Mouse (Mus musculus): ENCODE data around the gene Wdtc1. TPM values are rescaled to one million over a fixed set of nuclear protein-coding genes. Genes with fewer than 3 reads are reported as not detected.

The Wdtc1 gene
- polyA plus RNA-seq, 1 experiment from 2014 or later = 14.5 TPM

GRCm38 (mm10) chr4:133263756-133264155 lies 89.5 kb downstream of the Wdtc1 start:
- Histone ChIP-seq H3K4me3 (ENCODE audit: low read depth, low read length) (no peak overlapping the region), H3K4me1 (replicated peaks; ENCODE audit: control insufficient read depth, insufficient read depth, low read length) (peaks cover 5% of the 10 kb centered on the region; the same call in 1 of the 2 replicates), H3K27me3 (replicated peaks; ENCODE audit: control insufficient read depth, insufficient read depth, low read length) (peaks cover under 1% of the 10 kb centered on the region; the same call in 1 of the 2 replicates), H3K9ac (ENCODE audit: low read depth, low read length) (no peak overlapping the region), H3K27ac (ENCODE audit: low read depth, low read length) (no peak overlapping the region), H3K4me2 (no peak overlapping the region), H3K36me3 (ENCODE audit: control insufficient read depth, insufficient read depth, low read length) (peaks cover 36% of the 10 kb centered on the region), H3K9me3 (ENCODE audit: control insufficient read depth, low read length) (no peaks in the 10 kb centered on the region)
- ATAC-seq (replicated peaks; ENCODE audit: low FRiP score) = no peak
- DNase-seq (ENCODE audit: low spot score) = no peak
- 80% methylated on average over 5 of the region's 5 CpGs for WGBS

- Histone ChIP-seq H3K4me1 (replicated peaks; ENCODE audit: control insufficient read depth, insufficient read depth, low read length) (peaks cover 5% of the 10 kb centered on the region; the same call in 1 of the 2 replicates), H3K4me2 (no peak within 1 kb of the TSS), H3K36me3 (ENCODE audit: control insufficient read depth, insufficient read depth, low read length) (peaks cover 28% of the 10 kb centered on the region), H3K9me3 (ENCODE audit: control insufficient read depth, low read length) (no peaks in the 10 kb centered on the region), H3K9ac (ENCODE audit: low read depth, low read length) (no peak within 1 kb of the TSS), H3K27ac (ENCODE audit: low read depth, low read length) (no peak within 1 kb of the TSS), H3K4me3 (ENCODE audit: low read depth, low read length) (no peak within 1 kb of the TSS), H3K27me3 (replicated peaks; ENCODE audit: control insufficient read depth, insufficient read depth, low read length) (peaks cover 4% of the 10 kb centered on the region)
- ATAC-seq (replicated peaks; ENCODE audit: low FRiP score) = no peak
- 32% methylated on average over 7 of the region's 7 CpGs for WGBS
- DNase-seq (ENCODE audit: low spot score) = no peak
Measured at GRCm38 (mm10) chr4:133262882-133263281, 90.4 kb downstream of the Wdtc1 start, which contains the start of gene Sytl1. TSS of gene Sytl1 (minus strand) at chr4:133263113.

- Histone ChIP-seq H3K36me3 (ENCODE audit: control insufficient read depth, insufficient read depth, low read length) (peaks cover 23% of the 10 kb centered on the region), H3K4me2 (no peak overlapping the region), H3K27ac (ENCODE audit: low read depth, low read length) (no peak overlapping the region), H3K9ac (ENCODE audit: low read depth, low read length) (no peak overlapping the region), H3K4me1 (replicated peaks; ENCODE audit: control insufficient read depth, insufficient read depth, low read length) (peaks cover 5% of the 10 kb centered on the region; the same call in 1 of the 2 replicates), H3K27me3 (replicated peaks; ENCODE audit: control insufficient read depth, insufficient read depth, low read length) (peaks cover 9% of the 10 kb centered on the region), H3K4me3 (ENCODE audit: low read depth, low read length) (no peak overlapping the region), H3K9me3 (ENCODE audit: control insufficient read depth, low read length) (no peaks in the 10 kb centered on the region)
- DNase-seq (ENCODE audit: low spot score) (no peak), ATAC-seq (replicated peaks; ENCODE audit: low FRiP score) (no peak)
- 59% methylated on average over 7 of the region's 7 CpGs for WGBS
Measured at GRCm38 (mm10) chr4:133262375-133262765, 90.9 kb downstream of the Wdtc1 start.

GRCm38 (mm10) chr4:133261641-133262374 lies 91.5 kb downstream of the Wdtc1 start:
- no peak overlapping the region for H3K27ac ChIP-seq (ENCODE audit: low read depth, low read length)
- H3K4me1 ChIP-seq (replicated peaks; ENCODE audit: control insufficient read depth, insufficient read depth, low read length) = peaks cover 5% of the 10 kb centered on the region; the same call in 1 of the 2 replicates
- peaks cover 15% of the 10 kb centered on the region for H3K27me3 ChIP-seq (replicated peaks; ENCODE audit: control insufficient read depth, insufficient read depth, low read length)
- no peak overlapping the region for H3K4me2 ChIP-seq
- DNase-seq (ENCODE audit: low spot score) (no peak), ATAC-seq (replicated peaks; ENCODE audit: low FRiP score) (no peak)
- no peak overlapping the region for H3K9ac ChIP-seq (ENCODE audit: low read depth, low read length)
- no peak overlapping the region for H3K4me3 ChIP-seq (ENCODE audit: low read depth, low read length)
- 59% methylated on average over 10 of the region's 10 CpGs for WGBS
- no peaks in the 10 kb centered on the region for H3K9me3 ChIP-seq (ENCODE audit: control insufficient read depth, low read length)
- H3K36me3 ChIP-seq (ENCODE audit: control insufficient read depth, insufficient read depth, low read length) = peaks cover 23% of the 10 kb centered on the region

- no peak overlapping the region for H3K4me3 ChIP-seq (ENCODE audit: low read depth, low read length)
- peaks cover 30% of the 10 kb centered on the region for H3K27me3 ChIP-seq (replicated peaks; ENCODE audit: control insufficient read depth, insufficient read depth, low read length)
- 65% methylated on average over 12 of the region's 12 CpGs for WGBS
- no peaks in the 10 kb centered on the region for H3K36me3 ChIP-seq (ENCODE audit: control insufficient read depth, insufficient read depth, low read length)
- no peaks in the 10 kb centered on the region for H3K9me3 ChIP-seq (ENCODE audit: control insufficient read depth, low read length)
- peaks cover 2% of the 10 kb centered on the region; the same call in 1 of the 2 replicates for H3K4me1 ChIP-seq (replicated peaks; ENCODE audit: control insufficient read depth, insufficient read depth, low read length)
- H3K9ac ChIP-seq (ENCODE audit: low read depth, low read length) = no peak overlapping the region
- DNase-seq (ENCODE audit: low spot score) (no peak), ATAC-seq (replicated peaks; ENCODE audit: low FRiP score) (no peak)
- no peak overlapping the region for H3K4me2 ChIP-seq
- H3K27ac ChIP-seq (ENCODE audit: low read depth, low read length) = no peak overlapping the region
Measured at GRCm38 (mm10) chr4:133257798-133258408, 95.4 kb downstream of the Wdtc1 start.

GRCm38 (mm10) chr4:133257230-133257629 lies 96.1 kb downstream of the Wdtc1 start:
- H3K27me3 ChIP-seq (replicated peaks; ENCODE audit: control insufficient read depth, insufficient read depth, low read length) = peaks cover 32% of the 10 kb centered on the region
- no peak overlapping the region for H3K4me3 ChIP-seq (ENCODE audit: low read depth, low read length)
- H3K36me3 ChIP-seq (ENCODE audit: control insufficient read depth, insufficient read depth, low read length) = no peaks in the 10 kb centered on the region
- H3K4me2 ChIP-seq = peak overlapping the region; percentile 12; the same call in 1 of the 2 replicates
- DNase-seq (ENCODE audit: low spot score) (no peak), ATAC-seq (replicated peaks; ENCODE audit: low FRiP score) (no peak)
- no peak overlapping the region for H3K9ac ChIP-seq (ENCODE audit: low read depth, low read length)
- no peaks in the 10 kb centered on the region for H3K4me1 ChIP-seq (replicated peaks; ENCODE audit: control insufficient read depth, insufficient read depth, low read length)
- no peaks in the 10 kb centered on the region for H3K9me3 ChIP-seq (ENCODE audit: control insufficient read depth, low read length)
- no peak overlapping the region for H3K27ac ChIP-seq (ENCODE audit: low read depth, low read length)
- 41% methylated on average over 12 of the region's 12 CpGs for WGBS

GRCm38 (mm10) chr4:133256820-133257219 lies 96.5 kb downstream of the Wdtc1 start:
- no peaks in the 10 kb centered on the region for H3K36me3 ChIP-seq (ENCODE audit: control insufficient read depth, insufficient read depth, low read length)
- no peak for DNase-seq (ENCODE audit: low spot score)
- H3K4me3 ChIP-seq (ENCODE audit: low read depth, low read length) = no peak overlapping the region
- ATAC-seq (replicated peaks; ENCODE audit: low FRiP score) = no peak
- peaks cover 36% of the 10 kb centered on the region for H3K27me3 ChIP-seq (replicated peaks; ENCODE audit: control insufficient read depth, insufficient read depth, low read length)
- peak overlapping the region; percentile 12; the same call in 1 of the 2 replicates for H3K4me2 ChIP-seq
- no peak overlapping the region for H3K9ac ChIP-seq (ENCODE audit: low read depth, low read length)
- H3K27ac ChIP-seq (ENCODE audit: low read depth, low read length) = no peak overlapping the region
- no peaks in the 10 kb centered on the region for H3K9me3 ChIP-seq (ENCODE audit: control insufficient read depth, low read length)
- 18% methylated on average over 24 of the region's 24 CpGs for WGBS
- no peaks in the 10 kb centered on the region for H3K4me1 ChIP-seq (replicated peaks; ENCODE audit: control insufficient read depth, insufficient read depth, low read length)

- Histone ChIP-seq H3K4me2 (no peak overlapping the region), H3K27ac (ENCODE audit: low read depth, low read length) (no peak overlapping the region), H3K4me3 (ENCODE audit: low read depth, low read length) (no peak overlapping the region), H3K4me1 (replicated peaks; ENCODE audit: control insufficient read depth, insufficient read depth, low read length) (peaks cover 6% of the 10 kb centered on the region), H3K9ac (ENCODE audit: low read depth, low read length) (no peak overlapping the region), H3K9me3 (ENCODE audit: control insufficient read depth, low read length) (no peaks in the 10 kb centered on the region), H3K27me3 (replicated peaks; ENCODE audit: control insufficient read depth, insufficient read depth, low read length) (peaks cover 48% of the 10 kb centered on the region), H3K36me3 (ENCODE audit: control insufficient read depth, insufficient read depth, low read length) (no peaks in the 10 kb centered on the region)
- DNase-seq (ENCODE audit: low spot score) (no peak), ATAC-seq (replicated peaks; ENCODE audit: low FRiP score) (no peak)
- 55% methylated on average over 6 of the region's 6 CpGs for WGBS
Measured at GRCm38 (mm10) chr4:133255392-133255791, 97.9 kb downstream of the Wdtc1 start.
